Mouse (Mus musculus) cerebellum, adult 18-20 months (tissue): ENCODE data around the gene Loxl1.

Source experiments
- DNase-seq, 2 experiments: peaks; one replicate each; pipeline ENCODE4 v3.0.0; 2021

Gene Loxl1

GRCm38 (mm10) chr9:58312944-58313359 is at the start of gene Loxl1:
TSS of gene Loxl1 (minus strand) at chr9:58313186.
- DNase-seq: peak; percentile 12 to 13

GRCm38 (mm10) chr9:58361956-58362355 is 49.0 kb upstream of the Loxl1 start:
- no peak for DNase-seq

- DNase-seq: no peak
Observed at GRCm38 (mm10) chr9:58361373-58361772, 48.4 kb upstream of the Loxl1 start.

- no peak for DNase-seq
Observed at GRCm38 (mm10) chr9:58355262-58356050, 42.5 kb upstream of the Loxl1 start.

GRCm38 (mm10) chr9:58354701-58355100 is 41.7 kb upstream of the Loxl1 start:
- DNase-seq: no peak

GRCm38 (mm10) chr9:58353224-58353623 is 40.2 kb upstream of the Loxl1 start:
- no peak for DNase-seq

- DNase-seq: no peak
Observed at GRCm38 (mm10) chr9:58347795-58348194, 34.8 kb upstream of the Loxl1 start.

GRCm38 (mm10) chr9:58346498-58346897 is 33.5 kb upstream of the Loxl1 start:
- DNase-seq: no peak

GRCm38 (mm10) chr9:58345963-58346362 is 33.0 kb upstream of the Loxl1 start:
- no peak for DNase-seq

GRCm38 (mm10) chr9:58341795-58342194 is 28.8 kb upstream of the Loxl1 start:
- no peak for DNase-seq

GRCm38 (mm10) chr9:58336650-58337281 is 23.8 kb upstream of the Loxl1 start:
- no peak for DNase-seq

GRCm38 (mm10) chr9:58331276-58331675 is 18.3 kb upstream of the Loxl1 start:
- DNase-seq: no peak

GRCm38 (mm10) chr9:58330293-58330692 is 17.3 kb upstream of the Loxl1 start:
- DNase-seq: peak; percentile 74 to 77

- no peak for DNase-seq
Observed at GRCm38 (mm10) chr9:58327382-58327781, 14.4 kb upstream of the Loxl1 start.

GRCm38 (mm10) chr9:58326477-58327180 is 13.6 kb upstream of the Loxl1 start:
- DNase-seq: no peak

- no peak for DNase-seq
Observed at GRCm38 (mm10) chr9:58321681-58322080, 8.7 kb upstream of the Loxl1 start.

GRCm38 (mm10) chr9:58318317-58318716 is 5.3 kb upstream of the Loxl1 start:
- no peak for DNase-seq

GRCm38 (mm10) chr9:58317381-58317780 is 4.4 kb upstream of the Loxl1 start:
- DNase-seq: no peak

- DNase-seq: no peak
Observed at GRCm38 (mm10) chr9:58316784-58317183, 3.8 kb upstream of the Loxl1 start.

- DNase-seq: no peak
Observed at GRCm38 (mm10) chr9:58315850-58316249, 2.9 kb upstream of the Loxl1 start.

GRCm38 (mm10) chr9:58314682-58315360 is 1.8 kb upstream of the Loxl1 start:
- DNase-seq: no peak

GRCm38 (mm10) chr9:58312196-58312943 is 616 bp downstream of the Loxl1 start:
- DNase-seq: no peak
